Mouse (Mus musculus): ENCODE measurements around the gene Evi5.
A peak's percentile ranks its signal among the peaks of the same experiment; 100 is the strongest.

Gene Evi5

GRCm38 (mm10) chr5:107753656-107754055 is 121.3 kb downstream of the Evi5 start:
- DNase-seq (ENCODE audit: low read depth in 2 of 2, low spot score in 2 of 2): no peak

DNA sequence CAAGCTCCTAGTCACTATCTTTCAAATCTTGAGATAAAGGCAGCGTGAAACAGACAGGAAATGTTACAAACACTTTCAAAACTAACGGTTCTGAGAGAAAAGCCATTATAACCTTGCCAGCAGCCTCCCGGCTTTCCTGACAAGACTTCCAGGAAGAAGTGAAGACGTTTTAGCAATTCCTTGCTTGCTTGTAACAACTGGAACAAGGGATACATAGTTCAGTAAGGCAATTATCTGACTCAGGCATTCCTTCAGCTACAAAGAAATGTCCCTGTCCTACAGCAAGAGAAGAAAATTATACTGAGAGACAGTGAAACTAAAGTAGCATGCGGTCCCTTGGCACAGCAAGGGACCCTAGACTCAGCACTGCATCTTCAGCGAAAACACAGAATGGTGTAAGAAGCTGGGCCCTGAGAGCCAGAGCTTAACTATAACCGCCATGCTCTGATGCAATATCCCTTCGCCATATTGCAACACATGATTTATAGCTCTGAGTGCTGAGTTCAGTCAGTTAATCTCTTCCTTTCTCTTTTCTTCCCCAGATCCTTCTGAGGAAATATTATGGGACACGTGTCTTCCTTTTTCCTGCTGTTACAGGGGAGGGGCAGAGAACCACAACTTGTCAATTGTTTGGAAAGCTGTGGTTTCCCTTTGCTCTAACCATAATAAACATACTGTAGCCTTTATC is 125.5 kb downstream of the Evi5 start:
- DNase-seq (ENCODE audit: low read depth in 2 of 2, low spot score in 2 of 2): no peak

DNA sequence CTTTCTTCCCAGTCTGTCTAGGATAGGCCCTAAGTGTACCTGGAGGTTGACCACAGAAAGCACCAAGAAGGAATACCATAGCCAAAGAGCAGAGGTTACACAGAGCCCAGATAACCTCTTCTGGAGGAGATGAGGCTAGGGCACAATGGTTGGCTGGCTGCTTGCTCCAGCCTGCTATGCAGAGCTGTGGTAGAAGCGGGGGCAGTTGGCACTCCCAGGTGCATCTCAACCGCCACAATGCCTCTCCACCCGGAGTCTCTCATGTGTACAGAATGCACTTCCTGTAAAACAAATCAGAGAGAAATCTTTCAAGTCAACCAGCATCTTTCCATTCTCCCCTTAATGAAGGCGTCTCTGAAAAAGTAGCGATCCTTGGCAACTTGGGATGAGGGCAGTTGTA is 135.9 kb downstream of the Evi5 start:
- DNase-seq (ENCODE audit: low read depth in 2 of 2, low spot score in 2 of 2): no peak

GRCm38 (mm10) chr5:107738296-107738695 is 136.6 kb downstream of the Evi5 start:
- no peak for DNase-seq (ENCODE audit: low read depth in 2 of 2, low spot score in 2 of 2)

DNA sequence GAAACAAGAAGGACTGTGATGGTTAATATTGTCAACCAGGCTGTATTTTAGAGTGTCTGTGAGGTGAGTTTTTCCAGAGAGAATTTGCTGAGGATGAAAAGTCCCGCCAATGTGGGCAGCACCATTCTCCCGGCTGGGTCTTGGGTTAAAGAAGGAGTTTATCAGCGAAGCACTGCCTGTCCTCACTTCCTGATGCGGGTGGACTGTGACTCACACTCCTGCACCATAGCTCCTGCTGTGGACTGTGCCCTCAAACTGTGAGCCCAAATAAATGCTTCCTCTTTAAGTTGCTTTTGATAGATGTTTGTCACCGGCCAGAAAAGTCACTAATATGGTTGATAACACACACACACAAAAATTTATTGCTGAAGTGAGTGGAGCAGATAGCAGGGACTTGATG is 138.7 kb downstream of the Evi5 start:
- no peak for DNase-seq (ENCODE audit: low read depth in 2 of 2, low spot score in 2 of 2)

DNA sequence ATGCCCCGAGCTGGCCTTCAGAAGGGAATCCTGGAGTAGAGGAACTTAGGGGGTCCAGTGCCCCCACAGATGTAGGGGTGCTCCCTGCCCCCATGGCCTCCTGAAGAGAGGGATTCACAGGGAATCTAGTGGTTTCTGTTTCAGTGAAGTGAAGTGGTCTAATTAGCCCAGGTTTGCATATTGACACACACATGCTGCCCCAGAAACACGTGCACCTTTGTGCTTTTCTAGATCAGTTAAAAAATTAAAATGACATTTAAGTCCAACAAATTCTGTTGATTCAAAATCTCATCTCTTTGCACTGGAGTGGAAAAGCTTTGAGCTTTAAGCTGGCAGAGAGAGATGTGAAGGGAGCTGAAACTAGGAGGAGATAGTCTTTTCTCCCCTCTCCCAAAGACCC is 143.1 kb downstream of the Evi5 start:
- no peak for DNase-seq (ENCODE audit: low read depth in 2 of 2, low spot score in 2 of 2)

GRCm38 (mm10) chr5:107731408-107731807 is 143.5 kb downstream of the Evi5 start:
- DNase-seq (ENCODE audit: low read depth in 2 of 2, low spot score in 2 of 2): no peak

GRCm38 (mm10) chr5:107727007-107727402 is 147.9 kb downstream of the Evi5 start:
- DNase-seq (ENCODE audit: low read depth in 2 of 2, low spot score in 2 of 2): no peak

GRCm38 (mm10) chr5:107726281-107727006 is 148.5 kb downstream of the Evi5 start:
- DNase-seq (ENCODE audit: low read depth in 2 of 2, low spot score in 2 of 2): no peak

GRCm38 (mm10) chr5:107725435-107726261 is 149.3 kb downstream of the Evi5 start, which contains the start of gene Gfi1:
Gene Gfi1 (minus strand): TSS chr5:107726036.
- DNase-seq (ENCODE audit: low read depth in 2 of 2, low spot score in 2 of 2): peak; percentile 80 to 82

DNA sequence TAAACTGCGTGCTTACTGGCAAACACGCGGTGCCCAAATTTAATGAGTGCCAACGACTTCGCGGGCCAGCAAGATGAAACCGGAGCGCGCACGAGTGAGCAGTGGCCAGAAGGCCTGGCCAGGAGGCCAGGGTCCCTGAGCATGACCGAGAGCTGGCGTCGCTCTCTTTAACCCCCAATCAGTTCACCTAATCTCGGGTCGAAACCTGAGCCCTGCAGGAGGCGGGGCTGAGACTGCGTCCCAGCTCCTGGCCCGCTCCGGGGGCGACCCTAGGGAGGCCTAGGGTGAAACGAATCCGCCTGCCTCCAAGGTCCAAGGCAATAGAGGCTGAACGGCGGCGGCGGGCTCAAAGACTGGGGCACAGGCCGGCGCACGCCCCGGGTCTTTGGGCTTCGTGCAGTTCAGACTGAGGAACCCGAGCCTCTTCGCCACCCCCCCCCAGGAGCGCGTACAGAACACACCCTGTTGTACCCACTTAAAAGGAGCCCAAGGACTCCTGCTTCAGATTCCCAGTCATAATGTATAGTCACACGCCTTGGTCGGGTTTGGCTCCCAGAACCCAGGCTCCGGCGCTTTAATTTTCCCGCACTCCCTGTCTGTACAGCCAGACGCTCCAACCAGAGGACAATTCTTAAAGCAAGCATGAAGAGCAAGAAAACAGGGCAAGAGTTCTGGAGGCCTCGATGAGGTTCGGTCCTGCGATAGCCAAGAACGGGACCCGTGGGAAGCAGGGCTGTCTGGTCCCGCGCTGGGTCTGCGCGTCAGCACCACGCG is 150.1 kb downstream of the Evi5 start:
- DNase-seq (ENCODE audit: low read depth in 2 of 2, low spot score in 2 of 2): peak; percentile 19 to 23

DNA sequence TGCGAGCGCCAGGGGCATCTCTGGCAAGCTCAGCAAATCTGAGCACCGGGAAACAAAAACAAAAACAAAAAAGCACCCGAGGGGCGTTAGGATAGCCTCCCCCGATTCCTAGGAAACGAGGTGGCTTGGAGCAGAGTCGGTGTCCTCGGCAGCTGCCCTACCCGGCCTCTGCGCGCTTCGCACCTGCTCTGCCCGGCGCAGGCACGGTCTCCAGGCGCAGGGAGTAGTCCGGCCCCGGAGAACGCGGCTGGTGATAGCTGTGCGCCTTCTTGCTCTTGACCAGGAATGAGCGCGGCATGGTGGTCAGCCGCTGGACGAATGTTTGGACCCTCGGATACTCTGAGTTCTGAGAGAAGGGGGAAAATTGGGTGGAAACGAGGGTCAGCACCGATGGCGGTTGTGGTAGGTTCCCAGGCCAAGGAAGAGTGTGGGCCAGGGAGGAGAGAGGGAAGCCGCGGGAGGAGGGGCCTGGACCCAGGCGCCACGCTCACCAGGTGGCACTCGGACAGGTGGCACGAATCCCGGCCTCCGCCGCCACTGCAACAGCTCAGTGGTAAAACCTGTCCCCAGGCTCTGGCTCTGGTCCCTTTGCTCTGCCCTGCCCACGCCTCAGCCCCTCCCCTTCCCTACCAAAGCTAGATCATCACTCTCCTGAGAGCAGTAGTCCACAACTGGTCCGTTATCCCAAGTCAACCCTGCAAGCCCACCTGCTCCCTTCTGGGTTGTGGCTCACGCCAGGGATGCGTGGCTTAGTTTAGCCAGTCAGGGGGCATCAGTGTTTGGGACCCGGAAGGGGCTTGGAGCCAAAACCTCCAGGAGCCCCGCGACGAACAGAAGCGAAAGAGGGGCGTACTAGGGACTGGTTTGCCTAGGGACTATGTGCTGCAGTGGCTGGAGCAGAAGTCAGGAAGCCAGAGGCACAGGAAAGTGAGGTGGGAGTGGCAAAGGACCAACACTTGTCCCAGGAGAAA is 151.1 kb downstream of the Evi5 start:
- peak in 1 of 2 experiments; percentile 11 for DNase-seq (ENCODE audit: low read depth in 2 of 2, low spot score in 2 of 2)

- DNase-seq (ENCODE audit: low read depth in 2 of 2, low spot score in 2 of 2): peak in 1 of 2 experiments; percentile 32
Measured at GRCm38 (mm10) chr5:107722661-107723532, 152.0 kb downstream of the Evi5 start.

GRCm38 (mm10) chr5:107721638-107722011 is 153.3 kb downstream of the Evi5 start:
- DNase-seq (ENCODE audit: low read depth in 2 of 2, low spot score in 2 of 2): no peak

DNA sequence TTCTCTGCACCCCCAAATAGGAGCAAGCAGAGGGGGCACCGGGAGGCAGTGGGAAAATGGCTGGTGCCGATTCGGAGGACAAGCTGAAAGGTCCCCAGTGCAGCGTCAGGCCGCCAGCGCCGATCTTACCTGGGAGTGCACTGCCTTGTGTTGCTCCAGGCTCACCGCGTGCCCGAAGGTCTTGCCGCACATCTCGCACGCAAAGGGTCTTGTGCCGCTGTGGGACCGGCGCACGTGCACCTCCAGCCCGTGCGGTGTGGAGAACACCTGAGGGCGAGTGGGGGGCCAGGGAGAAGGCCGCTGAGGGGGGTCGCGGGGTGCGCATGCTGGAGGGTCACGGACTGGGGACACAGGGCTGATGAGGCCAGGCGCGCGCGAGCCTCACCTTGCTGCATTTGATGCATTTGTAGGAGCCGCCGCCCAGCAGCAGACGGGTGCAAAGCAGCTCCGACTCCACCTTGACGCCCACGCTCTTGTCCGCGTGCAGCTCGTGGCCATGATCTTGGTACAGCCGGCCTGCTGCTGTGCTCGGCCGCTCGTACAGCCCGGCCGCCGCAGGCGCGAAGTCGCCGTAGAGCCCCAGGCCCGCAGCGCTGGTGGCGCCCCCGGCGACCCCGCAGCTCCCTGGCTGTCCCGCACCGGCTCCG is 153.8 kb downstream of the Evi5 start:
- no peak for DNase-seq (ENCODE audit: low read depth in 2 of 2, low spot score in 2 of 2)

DNA sequence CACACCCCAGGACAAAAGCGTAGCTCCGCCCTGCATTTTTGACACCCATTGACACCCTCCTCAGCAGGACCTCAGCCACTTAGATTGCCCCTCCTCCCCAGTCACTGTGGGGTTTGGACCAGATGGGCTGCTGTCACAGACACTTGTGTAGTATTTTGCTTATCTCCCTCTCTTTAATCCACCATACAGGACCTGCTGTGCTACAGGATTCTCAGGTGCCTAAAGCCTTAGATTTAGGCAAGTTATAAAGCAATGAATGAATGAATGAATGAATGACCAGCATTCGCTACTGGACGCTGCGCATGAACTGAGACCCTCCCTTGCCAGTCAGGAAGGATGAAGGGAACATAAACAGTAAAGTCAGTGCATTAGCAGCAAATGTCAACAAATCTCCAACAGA is 154.4 kb downstream of the Evi5 start:
- no peak for DNase-seq (ENCODE audit: low read depth in 2 of 2, low spot score in 2 of 2)

- no peak for DNase-seq (ENCODE audit: low read depth in 2 of 2, low spot score in 2 of 2)
Measured at GRCm38 (mm10) chr5:107719786-107720185, 155.1 kb downstream of the Evi5 start.

GRCm38 (mm10) chr5:107719209-107719608 is 155.7 kb downstream of the Evi5 start:
- DNase-seq (ENCODE audit: low read depth in 2 of 2, low spot score in 2 of 2): no peak
